Mouse (Mus musculus) liver, embryonic 14.5 days (tissue): ENCODE data around the gene Aqp7.

Experiments used
- CTCF ChIP-seq: IDR thresholded peaks from 2 replicates; pipeline ENCODE4 v1.5.1; 2016; ENCODE audit warnings: antibody characterized with exemption, low read depth, control low read depth
- EP300 ChIP-seq: IDR thresholded peaks from 2 replicates; pipeline ENCODE4 v1.6.1; 2016; ENCODE audit warnings: antibody characterized with exemption, low read depth

- TF ChIP-seq CTCF, result no peak
- no peak for TF ChIP-seq EP300
Observed at GRCm38 (mm10) chr4:41015798-41016197, 32.1 kb downstream of the Aqp7 start.
